Mouse (Mus musculus): ENCODE data around the gene Oxsr1. TPM values are rescaled to one million over a fixed set of nuclear protein-coding genes. Genes with fewer than 3 reads are reported as not detected.

The Oxsr1 gene
- polyA plus RNA-seq, 1 experiment from 2014 or later = 19.9 TPM

- no peak overlapping the region for H3K9ac ChIP-seq
- 89% methylated on average over 5 of the region's 5 CpGs for WGBS
- H3K4me1 ChIP-seq = no peaks in the 10 kb centered on the region
- H3K4me2 ChIP-seq (replicated peaks) = no peak overlapping the region
- H3K9me3 ChIP-seq = peaks cover 5% of the 10 kb centered on the region; the same call in 1 of the 2 replicates
- no peaks in the 10 kb centered on the region for H3K36me3 ChIP-seq
- ATAC-seq (ENCODE audit: low FRiP score, low read depth) = no peak
- H3K27me3 ChIP-seq (replicated peaks) = no peaks in the 10 kb centered on the region
- H3K4me3 ChIP-seq = no peak overlapping the region
- no peak overlapping the region for H3K27ac ChIP-seq
Observed at GRCm38 (mm10) chr9:119205756-119206155, 116.5 kb downstream of the Oxsr1 start.

- no peaks in the 10 kb centered on the region for H3K27me3 ChIP-seq (replicated peaks)
- H3K9ac ChIP-seq = no peak overlapping the region
- no peak overlapping the region for H3K27ac ChIP-seq
- H3K9me3 ChIP-seq = peaks cover 5% of the 10 kb centered on the region; the same call in 1 of the 2 replicates
- H3K36me3 ChIP-seq = no peaks in the 10 kb centered on the region
- no peak for ATAC-seq (ENCODE audit: low FRiP score, low read depth)
- no peaks in the 10 kb centered on the region for H3K4me1 ChIP-seq
- H3K4me3 ChIP-seq = no peak overlapping the region
- H3K4me2 ChIP-seq (replicated peaks) = no peak overlapping the region
- 94% methylated on average over 9 of the region's 9 CpGs for WGBS
Observed at GRCm38 (mm10) chr9:119203617-119204016, 118.6 kb downstream of the Oxsr1 start.

GRCm38 (mm10) chr9:119201653-119202052 lies 120.6 kb downstream of the Oxsr1 start:
- no peak overlapping the region for H3K27ac ChIP-seq
- no peak overlapping the region for H3K4me3 ChIP-seq
- peaks cover 5% of the 10 kb centered on the region; the same call in 1 of the 2 replicates for H3K9me3 ChIP-seq
- no peaks in the 10 kb centered on the region for H3K36me3 ChIP-seq
- no peak for ATAC-seq (ENCODE audit: low FRiP score, low read depth)
- H3K9ac ChIP-seq = no peak overlapping the region
- H3K4me2 ChIP-seq (replicated peaks) = no peak overlapping the region
- 85% methylated on average over 5 of the region's 5 CpGs for WGBS
- H3K4me1 ChIP-seq = no peaks in the 10 kb centered on the region
- H3K27me3 ChIP-seq (replicated peaks) = no peaks in the 10 kb centered on the region

DNA sequence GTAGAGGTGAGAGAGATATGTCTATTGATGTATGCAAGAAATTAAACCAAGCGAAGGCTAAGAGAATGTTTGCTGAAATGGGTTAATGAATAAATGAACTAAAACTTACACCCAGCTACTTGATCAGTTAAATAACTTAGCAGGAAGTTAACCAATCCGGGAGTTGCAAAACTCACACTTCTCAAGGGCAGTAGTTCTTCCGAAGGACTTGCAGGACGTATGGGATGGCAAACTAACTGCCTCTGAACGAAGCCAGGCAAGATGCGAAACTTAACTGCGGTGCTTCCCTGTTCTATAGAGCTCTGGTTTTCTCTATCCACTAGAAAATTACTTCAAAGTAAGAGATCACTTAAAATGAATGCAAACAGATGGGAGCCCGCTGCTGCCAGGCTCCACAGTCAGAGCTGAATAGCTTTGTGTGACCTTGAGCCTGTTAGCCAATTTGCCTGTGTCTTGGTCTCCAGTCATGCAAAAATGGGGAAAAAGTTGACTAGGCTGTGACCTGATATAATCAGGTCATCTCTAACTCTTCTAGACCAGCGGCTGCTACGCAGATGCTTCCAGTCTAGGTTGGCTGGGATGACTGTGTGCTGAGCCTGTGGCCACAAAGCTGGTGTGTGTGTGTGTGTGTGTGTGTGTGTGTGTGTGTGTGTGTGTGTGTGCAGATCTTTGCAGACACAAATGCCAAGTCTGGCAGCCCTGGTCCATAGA lies 122.9 kb downstream of the Oxsr1 start:
- H3K9me3 ChIP-seq = peaks cover under 1% of the 10 kb centered on the region; the same call in 1 of the 2 replicates
- H3K27me3 ChIP-seq (replicated peaks) = no peaks in the 10 kb centered on the region
- no peak overlapping the region for H3K4me3 ChIP-seq
- no peak overlapping the region for H3K4me2 ChIP-seq (replicated peaks)
- H3K36me3 ChIP-seq = no peaks in the 10 kb centered on the region
- no peak overlapping the region for H3K27ac ChIP-seq
- 91% methylated on average over 10 of the region's 10 CpGs for WGBS
- no peaks in the 10 kb centered on the region for H3K4me1 ChIP-seq
- H3K9ac ChIP-seq = no peak overlapping the region
- no peak for ATAC-seq (ENCODE audit: low FRiP score, low read depth)

GRCm38 (mm10) chr9:119192202-119192990 lies 129.8 kb downstream of the Oxsr1 start:
- Histone ChIP-seq H3K4me3 (no peak overlapping the region), H3K27ac (no peak overlapping the region), H3K9me3 (no peaks in the 10 kb centered on the region), H3K4me2 (replicated peaks) (no peak overlapping the region), H3K4me1 (no peaks in the 10 kb centered on the region), H3K27me3 (replicated peaks) (no peaks in the 10 kb centered on the region), H3K9ac (no peak overlapping the region), H3K36me3 (no peaks in the 10 kb centered on the region)
- no peak for ATAC-seq (ENCODE audit: low FRiP score, low read depth)
- WGBS = 40% methylated on average over 11 of the region's 11 CpGs

Other genes with a start within 250 kb of the Oxsr1 start
- gene Plcd1, start 228.9 kb downstream of the Oxsr1 start, polyA plus RNA-seq (2016; fragmentation: Nextera tagmentation; extraction: Ambion mirVana) = 29.7 and 31.9 TPM in 2 replicates
- 0.79 and 1.8 TPM in 2 replicates for gene Dlec1, start 219.9 kb downstream of the Oxsr1 start, polyA plus RNA-seq (2016; fragmentation: Nextera tagmentation; extraction: Ambion mirVana)
- 1.5 and 1.7 TPM in 2 replicates for gene Acaa1b, start 165.3 kb downstream of the Oxsr1 start, polyA plus RNA-seq (2016; fragmentation: Nextera tagmentation; extraction: Ambion mirVana)
- gene Gm47289, start 163.3 kb downstream of the Oxsr1 start, polyA plus RNA-seq (2016; fragmentation: Nextera tagmentation; extraction: Ambion mirVana) = not detected in 2 replicates
- gene Slc22a13, start 113.3 kb downstream of the Oxsr1 start, polyA plus RNA-seq (2016; fragmentation: Nextera tagmentation; extraction: Ambion mirVana) = not detected in 2 replicates
- 87.6 and 91.8 TPM in 2 replicates for gene Acaa1a, start 17.2 kb upstream of the Oxsr1 start, polyA plus RNA-seq (2016; fragmentation: Nextera tagmentation; extraction: Ambion mirVana)
- gene Myd88, start 19.0 kb upstream of the Oxsr1 start, polyA plus RNA-seq (2016; fragmentation: Nextera tagmentation; extraction: Ambion mirVana) = 6.1 and 6.4 TPM in 2 replicates
- 4.5 and 6.5 TPM in 2 replicates for gene Xylb, start 35.0 kb upstream of the Oxsr1 start, polyA plus RNA-seq (2016; fragmentation: Nextera tagmentation; extraction: Ambion mirVana)
- gene Slc22a14, start 43.1 kb upstream of the Oxsr1 start, polyA plus RNA-seq (2016; fragmentation: Nextera tagmentation; extraction: Ambion mirVana) = not detected in 2 replicates
- gene Acvr2b, start 79.7 kb upstream of the Oxsr1 start, polyA plus RNA-seq (2016; fragmentation: Nextera tagmentation; extraction: Ambion mirVana) = 100 and 107 TPM in 2 replicates
- 43.5 and 44.4 TPM in 2 replicates for gene Exog, start 122.5 kb upstream of the Oxsr1 start, polyA plus RNA-seq (2016; fragmentation: Nextera tagmentation; extraction: Ambion mirVana)